Mouse (Mus musculus): ENCODE measurements around the gene Zfp382. TPM values are rescaled to one million over a fixed set of nuclear protein-coding genes. Genes with fewer than 3 reads are reported as not detected.
"Not testable (repeated sequence)": the region's sequence is repeated elsewhere in the genome, so short reads cannot be mapped to it uniquely, and the experiment has no call there.

The Zfp382 gene
- polyA plus RNA-seq, 1 experiment: not detected

DNA sequence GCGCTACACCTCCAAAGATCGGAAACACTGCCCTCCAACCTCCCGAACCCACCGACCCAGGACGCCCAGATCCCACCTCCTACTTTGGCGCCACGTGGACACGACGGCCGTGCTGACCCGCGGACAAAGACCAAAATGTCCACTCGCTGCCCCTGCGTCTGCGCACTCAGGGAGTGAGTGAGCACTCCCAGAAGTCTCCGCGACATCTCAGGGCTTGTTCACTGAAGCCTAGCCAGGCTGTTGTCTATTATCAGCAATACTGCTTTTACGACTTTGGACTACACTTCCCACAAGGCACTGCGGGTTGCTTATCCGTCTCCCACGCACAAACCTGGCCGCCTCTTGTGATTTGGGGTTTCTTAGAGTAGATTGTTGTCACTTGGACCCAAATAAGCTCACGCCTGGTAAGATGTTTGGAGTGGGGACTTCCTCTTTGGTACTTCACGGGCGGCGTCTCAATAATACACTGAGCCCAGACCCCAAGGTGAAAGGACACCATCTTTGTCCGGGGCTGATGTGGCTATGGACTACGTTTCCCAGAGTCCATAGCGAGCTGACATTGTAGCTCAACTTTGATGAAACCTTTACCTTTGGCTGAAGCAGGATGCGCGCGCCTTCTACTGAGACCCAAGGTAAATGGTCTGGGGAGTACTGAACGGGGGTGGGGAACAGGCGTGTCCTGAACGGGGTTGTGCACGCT, 48.0 kb downstream of the Zfp382 start, which contains the start of gene Zfp146:
TSS of gene Zfp146 (minus strand) at position 168 of the 700 bp plus-strand sequence.
- peak within 1 kb of the TSS; percentile 100 for H3K4me3 ChIP-seq (ENCODE audit: insufficient read depth, low read depth, low read length)
- TF ChIP-seq CTCF (IDR thresholded peaks at IDR 0.05; ENCODE audit: insufficient read depth, low read depth, low read length): no peak
- peak; percentile 83 for TF ChIP-seq POLR2A (IDR thresholded peaks at IDR 0.05; ENCODE audit: insufficient read depth, low read depth, low read length)
- under 1% methylated on average over 36 of the region's 36 CpGs for WGBS

DNA sequence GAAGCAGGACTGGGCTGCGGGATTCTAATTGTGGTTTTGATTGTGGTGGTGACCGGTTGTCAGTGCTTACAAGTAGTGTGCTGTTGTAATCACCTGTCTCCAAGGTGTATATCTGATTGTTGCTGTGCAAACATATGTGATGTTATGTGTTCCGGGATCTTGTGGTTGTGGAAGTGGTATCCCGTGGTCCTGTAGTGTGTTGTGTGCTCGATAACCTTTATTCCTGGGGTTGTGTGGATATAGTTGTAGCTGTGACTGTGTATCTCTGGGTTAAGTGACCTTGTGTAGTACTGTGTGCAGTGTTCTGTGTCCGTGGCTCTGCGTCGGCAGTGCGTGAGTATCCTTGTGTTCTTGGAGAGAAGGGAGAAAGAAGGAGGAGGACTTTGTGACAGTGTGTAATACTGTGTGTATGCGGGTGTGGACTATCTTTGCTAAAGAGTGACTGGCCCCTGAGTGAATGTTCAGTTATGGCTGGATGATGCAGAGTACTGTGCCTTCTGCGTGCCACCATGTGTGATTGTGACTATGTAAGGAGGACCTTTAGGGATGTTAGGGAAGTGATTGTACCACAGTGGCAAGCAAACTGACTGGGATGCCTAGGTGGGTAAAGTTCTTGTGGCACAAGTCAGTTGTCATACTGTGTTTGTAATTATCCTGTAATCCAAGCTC, 48.7 kb downstream of the Zfp382 start:
- 10% methylated on average over 11 of the region's 11 CpGs for WGBS
- TF ChIP-seq POLR2A (IDR thresholded peaks at IDR 0.05; ENCODE audit: insufficient read depth, low read depth, low read length): no peak
- TF ChIP-seq CTCF (IDR thresholded peaks at IDR 0.05; ENCODE audit: insufficient read depth, low read depth, low read length): no peak
- H3K27ac ChIP-seq (ENCODE audit: insufficient read depth, low read depth, low read length): peak overlapping the region; percentile 99; the same call in 1 of the 2 replicates
- H3K4me1 ChIP-seq (ENCODE audit: control insufficient read depth, insufficient read depth, low read length): no peaks in the 10 kb centered on the region
- H3K4me3 ChIP-seq (ENCODE audit: insufficient read depth, low read depth, low read length): peak overlapping the region; percentile 100

More for the DNA sequence above, 48.0 kb downstream of the Zfp382 start, which contains the start of gene Zfp146:
- peak within 1 kb of the TSS; percentile 99 for H3K27ac ChIP-seq (ENCODE audit: insufficient read depth, low read depth, low read length)
- no peaks in the 10 kb centered on the region for H3K4me1 ChIP-seq (ENCODE audit: control insufficient read depth, insufficient read depth, low read length)

DNA sequence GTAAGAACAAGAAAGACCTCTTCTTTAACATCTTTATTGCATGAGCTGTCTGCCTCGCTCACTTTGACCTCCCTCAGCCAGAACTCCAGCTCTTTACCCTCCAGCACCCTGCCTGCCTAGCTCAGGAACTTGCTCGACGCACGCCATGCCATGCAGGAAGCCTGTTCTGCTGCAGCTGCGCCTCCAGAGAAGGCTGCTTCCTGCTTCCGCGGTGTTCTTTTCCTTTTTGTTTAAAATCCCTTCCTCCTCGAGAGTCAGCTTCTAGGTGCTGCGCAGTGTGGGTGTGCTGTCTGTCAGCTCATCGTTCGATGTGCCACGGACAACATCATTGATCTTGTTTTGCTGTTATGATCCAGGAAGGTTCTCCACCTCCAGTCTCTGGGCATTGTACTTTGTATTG, 54.7 kb downstream of the Zfp382 start:
- H3K27ac ChIP-seq (ENCODE audit: insufficient read depth, low read depth, low read length): no peak overlapping the region
- no peak for TF ChIP-seq CTCF (IDR thresholded peaks at IDR 0.05; ENCODE audit: insufficient read depth, low read depth, low read length)
- no peak for TF ChIP-seq POLR2A (IDR thresholded peaks at IDR 0.05; ENCODE audit: insufficient read depth, low read depth, low read length)
- no peak overlapping the region for H3K4me3 ChIP-seq (ENCODE audit: insufficient read depth, low read depth, low read length)
- 86% methylated on average over 12 of the region's 12 CpGs for WGBS
- H3K4me1 ChIP-seq (ENCODE audit: control insufficient read depth, insufficient read depth, low read length): no peaks in the 10 kb centered on the region

DNA sequence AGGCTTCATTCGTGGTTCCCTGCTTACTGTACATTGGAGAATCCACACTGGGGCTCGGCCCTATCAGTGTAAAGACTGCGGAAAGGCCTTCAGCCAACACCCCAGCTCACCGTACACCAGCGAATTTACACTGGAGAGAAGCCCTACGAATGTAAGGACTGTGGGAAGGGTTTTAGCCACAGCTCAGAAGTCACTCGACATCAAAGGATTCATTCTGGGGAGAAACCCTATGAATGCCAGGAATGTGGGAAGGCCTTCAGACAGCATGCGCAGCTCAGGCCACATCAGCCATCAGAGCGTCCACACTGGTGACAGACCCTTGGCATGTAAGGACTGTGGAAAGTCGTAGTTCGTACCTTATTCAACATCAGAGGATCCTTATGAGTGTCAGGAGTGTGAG, 56.5 kb downstream of the Zfp382 start:
- H3K4me3 ChIP-seq (ENCODE audit: insufficient read depth, low read depth, low read length): no peak overlapping the region
- TF ChIP-seq POLR2A (IDR thresholded peaks at IDR 0.05; ENCODE audit: insufficient read depth, low read depth, low read length) (no peak), CTCF (IDR thresholded peaks at IDR 0.05; ENCODE audit: insufficient read depth, low read depth, low read length) (no peak)
- H3K27ac ChIP-seq (ENCODE audit: insufficient read depth, low read depth, low read length): no peak overlapping the region
- 90% methylated on average over 11 of the region's 11 CpGs for WGBS
- H3K4me1 ChIP-seq (ENCODE audit: control insufficient read depth, insufficient read depth, low read length): no peaks in the 10 kb centered on the region

DNA sequence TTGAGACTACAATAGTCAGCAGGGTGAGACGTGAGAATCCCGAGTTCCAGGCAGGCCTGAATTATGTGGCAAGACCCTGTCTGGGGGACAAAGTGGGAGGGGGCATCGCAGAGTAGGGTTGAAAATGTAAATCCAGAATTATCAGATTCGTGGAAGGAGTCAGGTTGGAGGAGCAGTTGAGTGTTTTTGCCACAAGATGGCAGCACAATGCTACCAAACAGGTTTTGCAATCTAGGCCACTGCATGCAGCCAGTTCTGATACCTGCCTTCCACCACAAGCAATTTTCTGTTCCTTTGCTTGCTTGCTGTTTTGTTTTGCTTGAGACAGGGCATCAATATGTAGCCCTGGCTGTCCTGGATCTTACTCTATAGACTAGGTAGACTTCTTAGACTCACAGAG, 59.6 kb downstream of the Zfp382 start:
- 4% methylated on average over 4 of the region's 4 CpGs for WGBS
- peaks cover 3% of the 10 kb centered on the region; the same call in 1 of the 2 replicates for H3K4me1 ChIP-seq (ENCODE audit: control insufficient read depth, insufficient read depth, low read length)
- TF ChIP-seq CTCF (IDR thresholded peaks at IDR 0.05; ENCODE audit: insufficient read depth, low read depth, low read length) (0 out of 2 replicates have a peak, but pooled peaks have one; percentile 18), POLR2A (IDR thresholded peaks at IDR 0.05; ENCODE audit: insufficient read depth, low read depth, low read length) (no peak)
- no peak overlapping the region for H3K4me3 ChIP-seq (ENCODE audit: insufficient read depth, low read depth, low read length)
- no peak overlapping the region for H3K27ac ChIP-seq (ENCODE audit: insufficient read depth, low read depth, low read length)

DNA sequence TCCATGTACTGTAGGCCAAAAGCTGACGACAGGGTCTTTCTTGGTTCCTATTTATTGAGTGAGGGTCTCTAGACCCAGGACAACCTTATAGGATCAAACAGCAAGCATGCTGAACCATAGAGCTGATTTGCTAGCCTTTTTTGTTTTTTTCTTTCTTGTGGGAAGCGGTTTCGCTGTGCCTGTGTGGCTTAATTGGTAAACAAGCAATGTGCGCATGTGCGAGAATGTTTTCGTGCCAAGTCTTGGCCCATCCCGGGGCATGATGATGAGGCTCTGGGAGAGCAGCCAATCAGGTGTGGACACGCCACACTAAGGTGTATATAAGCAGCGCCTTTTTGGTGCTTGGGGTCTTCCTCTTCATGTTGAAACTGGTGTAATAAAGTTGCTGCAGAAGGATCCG, 60.2 kb downstream of the Zfp382 start:
- not testable (repeated sequence) for H3K27ac ChIP-seq (ENCODE audit: insufficient read depth, low read depth, low read length); H3K4me3 ChIP-seq (ENCODE audit: insufficient read depth, low read depth, low read length); H3K4me1 ChIP-seq (ENCODE audit: control insufficient read depth, insufficient read depth, low read length)
- WGBS: 86% methylated on average over 10 of the region's 10 CpGs

DNA sequence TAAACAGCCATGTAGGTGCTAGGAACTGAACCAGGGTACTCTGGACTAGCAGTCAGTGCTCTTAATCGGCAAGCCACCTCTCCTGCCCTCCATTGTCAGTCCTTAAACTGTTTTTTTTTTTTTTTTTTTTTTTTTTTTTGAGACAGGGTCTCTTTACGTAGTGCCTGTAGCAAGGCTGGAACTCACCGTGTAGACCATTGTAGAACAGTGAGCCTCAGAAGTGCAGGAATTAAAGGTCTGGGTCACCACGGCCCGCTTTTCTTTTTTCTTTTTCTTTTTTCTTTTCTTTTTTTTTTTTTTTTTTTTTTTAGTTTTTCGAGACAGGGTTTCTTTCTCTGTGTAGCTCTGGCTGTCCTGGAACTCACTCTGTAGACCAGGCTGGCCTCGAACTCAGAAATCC, 61.4 kb downstream of the Zfp382 start:
- not testable (repeated sequence) for H3K4me1 ChIP-seq (ENCODE audit: control insufficient read depth, insufficient read depth, low read length); H3K27ac ChIP-seq (ENCODE audit: insufficient read depth, low read depth, low read length); H3K4me3 ChIP-seq (ENCODE audit: insufficient read depth, low read depth, low read length)
- 75% methylated on average over 7 of the region's 7 CpGs for WGBS

DNA sequence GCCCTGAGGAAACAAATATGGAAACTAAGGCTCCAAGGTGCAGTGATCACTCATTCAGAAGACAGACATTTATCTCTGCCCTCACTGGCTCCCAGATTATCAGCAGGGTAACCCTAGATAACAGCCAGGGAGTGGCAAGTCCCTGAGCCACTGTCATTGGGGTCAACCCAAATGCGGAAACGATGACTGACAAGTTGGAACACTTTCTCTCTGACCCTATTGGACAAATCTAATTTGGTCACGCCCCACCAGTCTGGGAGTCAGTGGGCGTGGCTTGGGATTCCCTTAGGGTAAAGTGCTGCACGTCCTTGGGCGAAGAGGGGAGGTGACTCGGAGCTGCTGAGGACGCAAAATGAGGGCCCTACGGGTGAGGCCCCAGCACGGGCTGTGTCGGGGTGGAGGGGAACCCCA, 62.1 kb downstream of the Zfp382 start, which contains the start of gene Cox7a1:
TSS of gene Cox7a1 (plus strand) at position 266 of the 411 bp plus-strand sequence.
- peaks cover 3% of the 10 kb centered on the region; the same call in 1 of the 2 replicates for H3K4me1 ChIP-seq (ENCODE audit: control insufficient read depth, insufficient read depth, low read length)
- TF ChIP-seq CTCF (IDR thresholded peaks at IDR 0.05; ENCODE audit: insufficient read depth, low read depth, low read length) (no peak), POLR2A (IDR thresholded peaks at IDR 0.05; ENCODE audit: insufficient read depth, low read depth, low read length) (no peak)
- no peak within 1 kb of the TSS for H3K4me3 ChIP-seq (ENCODE audit: insufficient read depth, low read depth, low read length)
- WGBS: 27% methylated on average over 11 of the region's 11 CpGs
- no peak within 1 kb of the TSS for H3K27ac ChIP-seq (ENCODE audit: insufficient read depth, low read depth, low read length)

Other genes with a start within 250 kb of the Zfp382 start
- not detected in 2 replicates for gene Zfp27, start 215.4 kb upstream of the Zfp382 start, polyA plus RNA-seq (2012; ENCODE audit: insufficient read depth, insufficient read length, low replicate concordance, missing spikeins)
- not detected in 2 replicates for gene Zfp383, start 213.7 kb upstream of the Zfp382 start, polyA plus RNA-seq (2012; ENCODE audit: insufficient read depth, insufficient read length, low replicate concordance, missing spikeins)
- not detected in 2 replicates for gene Zfp74, start 167.9 kb upstream of the Zfp382 start, polyA plus RNA-seq (2012; ENCODE audit: insufficient read depth, insufficient read length, low replicate concordance, missing spikeins)
- not detected in 2 replicates for gene Zfp568, start 138.0 kb upstream of the Zfp382 start, polyA plus RNA-seq (2012; ENCODE audit: insufficient read depth, insufficient read length, low replicate concordance, missing spikeins)
- not detected in 2 replicates for gene Zfp14, start 70.6 kb upstream of the Zfp382 start, polyA plus RNA-seq (2012; ENCODE audit: insufficient read depth, insufficient read length, low replicate concordance, missing spikeins)
- gene Zfp82, start 49.0 kb upstream of the Zfp382 start, polyA plus RNA-seq (2012; ENCODE audit: insufficient read depth, insufficient read length, low replicate concordance, missing spikeins): not detected in 2 replicates
- not detected in 2 replicates for gene Gm26920, start 31.5 kb upstream of the Zfp382 start, polyA plus RNA-seq (2012; ENCODE audit: insufficient read depth, insufficient read length, low replicate concordance, missing spikeins)
- not detected in 2 replicates for gene Zfp566, start 31.4 kb upstream of the Zfp382 start, polyA plus RNA-seq (2012; ENCODE audit: insufficient read depth, insufficient read length, low replicate concordance, missing spikeins)
- 238 TPM in 1 of 2 replicates, not detected in the other for gene Zfp260, start 27.2 kb upstream of the Zfp382 start, polyA plus RNA-seq (2012; ENCODE audit: insufficient read depth, insufficient read length, low replicate concordance, missing spikeins)
- not detected in 2 replicates for gene Zfp146, start 47.8 kb downstream of the Zfp382 start, polyA plus RNA-seq (2012; ENCODE audit: insufficient read depth, insufficient read length, low replicate concordance, missing spikeins)
- not detected in 2 replicates for gene Cox7a1, start 62.2 kb downstream of the Zfp382 start, polyA plus RNA-seq (2012; ENCODE audit: insufficient read depth, insufficient read length, low replicate concordance, missing spikeins)
- 469 TPM in 1 of 2 replicates, not detected in the other for gene Capns1, start 76.9 kb downstream of the Zfp382 start, polyA plus RNA-seq (2012; ENCODE audit: insufficient read depth, insufficient read length, low replicate concordance, missing spikeins)
- not detected in 2 replicates for gene Polr2i, start 110.0 kb downstream of the Zfp382 start, polyA plus RNA-seq (2012; ENCODE audit: insufficient read depth, insufficient read length, low replicate concordance, missing spikeins)
- gene Tbcb, start 110.3 kb downstream of the Zfp382 start, polyA plus RNA-seq (2012; ENCODE audit: insufficient read depth, insufficient read length, low replicate concordance, missing spikeins): not detected in 2 replicates
- not detected in 2 replicates for gene Ovol3, start 113.8 kb downstream of the Zfp382 start, polyA plus RNA-seq (2012; ENCODE audit: insufficient read depth, insufficient read length, low replicate concordance, missing spikeins)
- gene Thap8, start 158.2 kb downstream of the Zfp382 start, polyA plus RNA-seq (2012; ENCODE audit: insufficient read depth, insufficient read length, low replicate concordance, missing spikeins): not detected in 2 replicates
- gene Wdr62, start 158.5 kb downstream of the Zfp382 start, polyA plus RNA-seq (2012; ENCODE audit: insufficient read depth, insufficient read length, low replicate concordance, missing spikeins): not detected in 2 replicates
- 737 TPM in 1 of 2 replicates, not detected in the other for gene Clip3, start 169.8 kb downstream of the Zfp382 start, polyA plus RNA-seq (2012; ENCODE audit: insufficient read depth, insufficient read length, low replicate concordance, missing spikeins)
- gene Alkbh6, start 186.8 kb downstream of the Zfp382 start, polyA plus RNA-seq (2012; ENCODE audit: insufficient read depth, insufficient read length, low replicate concordance, missing spikeins): not detected in 2 replicates
- not detected in 2 replicates for gene Syne4, start 192.9 kb downstream of the Zfp382 start, polyA plus RNA-seq (2012; ENCODE audit: insufficient read depth, insufficient read length, low replicate concordance, missing spikeins)
- not detected in 2 replicates for gene E130208F15Rik, start 199.8 kb downstream of the Zfp382 start, polyA plus RNA-seq (2012; ENCODE audit: insufficient read depth, insufficient read length, low replicate concordance, missing spikeins)
- not detected in 2 replicates for gene Sdhaf1, start 202.0 kb downstream of the Zfp382 start, polyA plus RNA-seq (2012; ENCODE audit: insufficient read depth, insufficient read length, low replicate concordance, missing spikeins)
- gene Lrfn3, start 240.8 kb downstream of the Zfp382 start, polyA plus RNA-seq (2012; ENCODE audit: insufficient read depth, insufficient read length, low replicate concordance, missing spikeins): not detected in 2 replicates